Mouse (Mus musculus) stomach, adult 2 months (tissue): ENCODE results near the gene Retreg1. TPM values are rescaled to one million over a fixed set of nuclear protein-coding genes. Genes with fewer than 3 reads are reported as not detected.

ENCODE experiments used
- polyA plus RNA-seq: library from polyadenylated mRNA; depleted of rRNA; stranded (reverse); fragments of >200 nt; gene quantifications from 2 replicates; pipeline ENCODE4 v1.2.3, GENCODE M21; 2012; rRNA removed

Retreg1 gene
- 4.1 and 6.5 TPM in 2 replicates for polyA plus RNA-seq

GRCm38 (mm10) chr15:25843086-25843991 lies at the start of gene Retreg1:
Retreg1 (plus strand) TSS chr15:25843180.

GRCm38 (mm10) chr15:25984067-25984733 lies 141.2 kb downstream of the Retreg1 start, which contains the start of gene Zfp622:
Zfp622 (plus strand) TSS chr15:25984366.

Other genes with a start within 250 kb of the Retreg1 start
- 11.4 and 19.5 TPM in 2 replicates for gene Myo10, start 220.7 kb upstream of the Retreg1 start, polyA plus RNA-seq
- 6.6 and 12.8 TPM in 2 replicates for gene Zfp622, start 141.2 kb downstream of the Retreg1 start, polyA plus RNA-seq